Mouse (Mus musculus): Measurements from ENCODE around the gene Pex6. TPM values are rescaled to one million over a fixed set of nuclear protein-coding genes. Genes with fewer than 3 reads are reported as not detected.

Gene Pex6
- 9.3 and 9.6 TPM in 2 replicates for polyA plus RNA-seq (2012; rRNA removed)
- polyA plus RNA-seq (2014; fragmentation: Nextera tagmentation; extraction: Ambion mirVana): 5.3 and 7.1 TPM in 2 replicates

DNA sequence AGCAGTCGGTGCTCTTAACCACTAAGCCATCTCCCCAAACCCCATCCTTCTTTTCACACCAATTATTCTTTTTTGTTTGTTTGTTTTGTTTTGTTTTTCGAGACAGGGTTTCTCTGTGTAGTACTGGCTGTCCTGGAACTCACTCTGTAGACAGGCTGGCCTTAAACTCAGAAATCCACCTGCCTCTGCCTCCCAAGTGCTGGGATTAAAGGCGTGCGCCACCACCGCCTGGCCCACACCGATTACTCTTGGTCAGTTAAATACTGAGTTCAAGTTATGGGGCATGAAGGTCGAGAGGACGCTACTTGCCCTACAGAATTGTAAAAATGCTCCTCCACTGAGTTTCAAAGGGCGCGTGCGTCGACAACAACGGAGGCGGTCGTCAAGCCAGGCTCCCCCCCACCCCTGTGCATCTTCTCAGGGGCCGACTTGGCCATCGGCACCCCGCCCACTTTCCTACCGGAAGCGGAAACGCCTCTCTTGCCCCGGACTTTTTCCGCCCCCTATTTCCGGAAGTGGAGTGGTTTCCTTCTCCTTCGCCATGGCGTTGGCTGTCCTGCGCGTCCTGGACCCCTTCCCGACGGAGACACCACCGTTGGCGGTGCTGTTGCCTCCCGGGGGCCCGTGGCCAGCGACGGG lies at the start of gene Pex6:
Gene Pex6, plus strand, starts transcription at position 505 of the 639 bp plus-strand sequence.
- peaks cover 3 to 9% of the 10 kb centered on the region in 2 experiments; a peak in 3 of 4 replicates for H3K4me1 ChIP-seq (replicated peaks; ENCODE audit: control insufficient read depth in 2 of 2, insufficient read depth in 2 of 2, low read length in 1 of 2)
- peaks cover 12% of the 10 kb centered on the region for H3K36me3 ChIP-seq (replicated peaks; ENCODE audit: control insufficient read depth, insufficient read depth, low read depth)
- H3K27me3 ChIP-seq (ENCODE audit: control insufficient read depth, insufficient read depth, low read length): no peaks in the 10 kb centered on the region
- peak within 1 kb of the TSS; percentile 71 for H3K9ac ChIP-seq (replicated peaks)
- no peaks in the 10 kb centered on the region for H3K9me3 ChIP-seq (ENCODE audit: control insufficient read depth, low read length)
- peak within 1 kb of the TSS; percentile 78 to 97 for H3K4me3 ChIP-seq (ENCODE audit: insufficient read depth in 1 of 2, low read depth in 2 of 2, low read length in 2 of 2)
- ATAC-seq (ENCODE audit: insufficient read depth) (peak; percentile 84), DNase-seq (ENCODE audit: low read depth in 3 of 3, low spot score in 3 of 3) (peak; percentile 79 to 84 (median 83))
- peak within 1 kb of the TSS; percentile 92 for H3K4me2 ChIP-seq (ENCODE audit: low read depth)
- TF ChIP-seq CTCF (IDR thresholded peaks at IDR 0.05; ENCODE audit: low read depth): peak; percentile 13; the same call in 1 of the 2 replicates
- no peak for TF ChIP-seq EP300 (IDR thresholded peaks at IDR 0.05; ENCODE audit: low read depth)
- H3K27ac ChIP-seq: no peak within 1 kb of the TSS
- WGBS (ENCODE audit: insufficient replicate concordance): 8% methylated on average over 36 of the region's 36 CpGs

- H3K9ac ChIP-seq (replicated peaks): no peak overlapping the region
- no peaks in the 10 kb centered on the region for H3K9me3 ChIP-seq (ENCODE audit: control insufficient read depth, low read length)
- H3K4me2 ChIP-seq (ENCODE audit: low read depth): no peak overlapping the region
- no peak for TF ChIP-seq CTCF (IDR thresholded peaks at IDR 0.05; ENCODE audit: low read depth)
- TF ChIP-seq EP300 (IDR thresholded peaks at IDR 0.05; ENCODE audit: low read depth): no peak
- 82% methylated on average over 12 of the region's 12 CpGs for WGBS (ENCODE audit: insufficient replicate concordance)
- H3K27ac ChIP-seq: no peak overlapping the region
- ATAC-seq (ENCODE audit: insufficient read depth) (no peak), DNase-seq (ENCODE audit: low read depth in 3 of 3, low spot score in 3 of 3) (no peak)
- no peaks in the 10 kb centered on the region for H3K4me1 ChIP-seq (replicated peaks; ENCODE audit: control insufficient read depth in 2 of 2, insufficient read depth in 2 of 2, low read length in 1 of 2)
- no peak overlapping the region for H3K4me3 ChIP-seq (ENCODE audit: insufficient read depth in 1 of 2, low read depth in 2 of 2, low read length in 2 of 2)
- H3K36me3 ChIP-seq (replicated peaks; ENCODE audit: control insufficient read depth, insufficient read depth, low read depth): peaks cover 2% of the 10 kb centered on the region
- no peaks in the 10 kb centered on the region for H3K27me3 ChIP-seq (ENCODE audit: control insufficient read depth, insufficient read depth, low read length)
Measured at GRCm38 (mm10) chr17:46661981-46662380, 49.3 kb upstream of the Pex6 start.

DNA sequence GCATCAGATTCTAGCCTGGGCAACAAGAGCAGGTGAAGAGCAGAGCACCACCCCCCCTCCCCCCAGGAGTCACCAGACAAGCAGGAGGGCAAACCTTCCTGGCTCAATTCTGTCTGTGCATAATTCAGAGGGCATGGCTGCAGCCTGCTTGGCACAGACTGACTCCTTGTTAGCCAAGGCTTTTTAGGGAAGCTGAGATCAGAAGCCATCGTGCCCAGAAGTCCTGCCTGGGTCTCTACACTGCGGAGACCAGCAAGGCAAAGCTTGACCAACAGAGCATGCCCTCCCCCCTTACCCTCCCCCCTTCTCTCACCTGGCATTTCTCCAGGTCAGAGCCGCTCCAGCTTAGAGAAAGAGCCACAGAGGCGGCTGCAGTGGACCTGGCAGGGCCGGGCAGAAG lies 48.5 kb upstream of the Pex6 start:
- Histone ChIP-seq H3K9ac (replicated peaks) (no peak overlapping the region), H3K4me1 (replicated peaks; ENCODE audit: control insufficient read depth in 2 of 2, insufficient read depth in 2 of 2, low read length in 1 of 2) (no peaks in the 10 kb centered on the region), H3K9me3 (ENCODE audit: control insufficient read depth, low read length) (no peaks in the 10 kb centered on the region), H3K27ac (no peak overlapping the region), H3K4me3 (ENCODE audit: insufficient read depth in 1 of 2, low read depth in 2 of 2, low read length in 2 of 2) (no peak overlapping the region), H3K4me2 (ENCODE audit: low read depth) (no peak overlapping the region), H3K27me3 (ENCODE audit: control insufficient read depth, insufficient read depth, low read length) (no peaks in the 10 kb centered on the region), H3K36me3 (replicated peaks; ENCODE audit: control insufficient read depth, insufficient read depth, low read depth) (peaks cover 2% of the 10 kb centered on the region)
- TF ChIP-seq EP300 (IDR thresholded peaks at IDR 0.05; ENCODE audit: low read depth) (no peak), CTCF (IDR thresholded peaks at IDR 0.05; ENCODE audit: low read depth) (no peak)
- WGBS (ENCODE audit: insufficient replicate concordance): 76% methylated on average over 5 of the region's 5 CpGs
- DNase-seq (ENCODE audit: low read depth in 3 of 3, low spot score in 3 of 3) (no peak), ATAC-seq (ENCODE audit: insufficient read depth) (no peak)

DNA sequence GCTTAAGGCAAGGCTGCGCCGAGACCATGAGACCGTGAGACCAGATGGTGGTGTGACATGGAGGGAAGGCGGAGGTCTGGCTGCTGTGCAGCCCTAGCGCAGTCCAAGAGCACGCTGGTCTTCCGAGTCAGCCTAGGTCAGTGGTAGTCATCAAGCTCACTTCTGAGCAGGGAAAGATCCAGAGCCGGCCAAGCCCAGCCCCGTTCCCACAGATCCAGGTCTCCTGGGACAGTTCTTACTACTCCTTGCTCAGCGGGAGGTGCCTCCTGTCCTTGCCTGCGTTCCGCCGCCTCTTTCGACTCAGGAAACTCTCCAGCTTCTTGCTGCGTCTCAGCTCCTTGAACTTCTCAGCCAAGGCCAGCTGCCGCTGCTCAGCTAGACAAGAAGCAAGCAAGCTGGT lies 43.6 kb upstream of the Pex6 start:
- Histone ChIP-seq H3K36me3 (replicated peaks; ENCODE audit: control insufficient read depth, insufficient read depth, low read depth) (peaks cover 13% of the 10 kb centered on the region), H3K4me1 (replicated peaks; ENCODE audit: control insufficient read depth in 2 of 2, insufficient read depth in 2 of 2, low read length in 1 of 2) (peaks cover 0 to 2% of the 10 kb centered on the region in 2 experiments; a peak in 1 of 4 replicates), H3K27ac (no peak overlapping the region), H3K4me2 (ENCODE audit: low read depth) (no peak overlapping the region), H3K9me3 (ENCODE audit: control insufficient read depth, low read length) (no peaks in the 10 kb centered on the region), H3K9ac (replicated peaks) (no peak overlapping the region), H3K4me3 (ENCODE audit: insufficient read depth in 1 of 2, low read depth in 2 of 2, low read length in 2 of 2) (no peak overlapping the region), H3K27me3 (ENCODE audit: control insufficient read depth, insufficient read depth, low read length) (no peaks in the 10 kb centered on the region)
- no peak for ATAC-seq (ENCODE audit: insufficient read depth)
- TF ChIP-seq EP300 (IDR thresholded peaks at IDR 0.05; ENCODE audit: low read depth) (no peak), CTCF (IDR thresholded peaks at IDR 0.05; ENCODE audit: low read depth) (no peak)
- DNase-seq (ENCODE audit: low read depth in 3 of 3, low spot score in 3 of 3): no peak
- 85% methylated on average over 16 of the region's 16 CpGs for WGBS (ENCODE audit: insufficient replicate concordance)

DNA sequence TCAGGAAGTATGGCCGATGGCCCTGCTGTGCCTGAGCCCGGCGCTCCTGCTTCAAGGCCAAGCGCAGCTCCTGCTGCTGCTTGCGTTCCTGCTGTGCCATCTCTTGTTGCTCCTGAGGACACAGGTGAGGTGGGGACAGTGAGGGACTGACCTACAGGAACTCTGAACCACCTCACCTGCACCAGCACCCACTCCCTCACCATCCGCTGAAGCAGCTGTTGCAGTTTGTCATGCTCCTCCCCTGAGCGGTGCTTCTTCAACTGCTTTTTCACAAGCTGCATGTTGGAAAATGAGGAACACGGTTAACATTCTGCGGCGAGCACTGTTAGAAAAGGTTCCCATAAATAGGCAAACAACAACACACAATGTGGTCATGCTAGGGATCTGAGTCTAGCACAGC lies 41.4 kb upstream of the Pex6 start:
- DNase-seq (ENCODE audit: low read depth in 3 of 3, low spot score in 3 of 3) (no peak), ATAC-seq (ENCODE audit: insufficient read depth) (no peak)
- WGBS (ENCODE audit: insufficient replicate concordance): 89% methylated on average over 10 of the region's 10 CpGs
- H3K4me3 ChIP-seq (ENCODE audit: insufficient read depth in 1 of 2, low read depth in 2 of 2, low read length in 2 of 2): no peak overlapping the region
- no peaks in the 10 kb centered on the region for H3K9me3 ChIP-seq (ENCODE audit: control insufficient read depth, low read length)
- no peaks in the 10 kb centered on the region for H3K27me3 ChIP-seq (ENCODE audit: control insufficient read depth, insufficient read depth, low read length)
- no peak overlapping the region for H3K27ac ChIP-seq
- no peak for TF ChIP-seq CTCF (IDR thresholded peaks at IDR 0.05; ENCODE audit: low read depth)
- no peak for TF ChIP-seq EP300 (IDR thresholded peaks at IDR 0.05; ENCODE audit: low read depth)
- H3K36me3 ChIP-seq (replicated peaks; ENCODE audit: control insufficient read depth, insufficient read depth, low read depth): peaks cover 11% of the 10 kb centered on the region
- H3K4me1 ChIP-seq (replicated peaks; ENCODE audit: control insufficient read depth in 2 of 2, insufficient read depth in 2 of 2, low read length in 1 of 2): peaks cover 8 to 10% of the 10 kb centered on the region in 2 experiments; a peak in 3 of 4 replicates
- no peak overlapping the region for H3K4me2 ChIP-seq (ENCODE audit: low read depth)
- no peak overlapping the region for H3K9ac ChIP-seq (replicated peaks)
